Mouse (Mus musculus): Measurements from ENCODE around the gene Gm10392. TPM values are rescaled to one million over a fixed set of nuclear protein-coding genes. Genes with fewer than 3 reads are reported as not detected.

The Gm10392 gene
- polyA plus RNA-seq, 1 experiment, result 3.2 TPM

DNA sequence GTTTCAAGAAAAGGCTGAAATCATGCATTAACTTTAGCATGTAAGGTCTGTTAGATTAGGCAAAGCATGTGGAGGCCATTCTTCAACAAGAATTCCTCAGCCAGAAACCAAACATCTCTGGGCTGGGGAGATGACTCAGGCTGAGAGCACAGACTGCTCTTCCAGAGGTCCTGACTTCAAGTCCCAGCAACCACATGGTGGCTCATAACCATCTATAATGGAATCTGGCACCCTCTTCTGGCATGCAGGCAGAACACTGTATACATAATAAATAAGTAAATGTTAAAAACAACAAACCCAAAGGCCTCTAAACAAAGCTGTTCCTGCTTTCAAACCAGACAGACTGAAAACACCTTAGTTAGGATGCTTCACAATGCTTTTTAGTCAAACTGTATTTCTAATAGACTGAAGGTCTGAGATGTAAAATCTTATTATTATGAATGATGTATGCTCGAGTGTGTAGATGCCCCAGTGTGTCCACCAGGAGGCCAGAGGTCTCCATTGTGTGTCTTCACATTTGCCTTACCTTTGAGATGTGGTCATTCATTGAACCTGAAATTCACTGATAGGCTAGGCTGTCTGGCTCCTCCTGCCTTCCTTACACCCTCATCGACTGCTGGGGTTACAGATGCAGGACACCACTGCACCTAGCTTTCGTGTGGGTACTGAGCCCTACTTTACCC lies 6.9 kb upstream of the Gm10392 start:
- no peak for DNase-seq
- no peak overlapping the region for H3K27ac ChIP-seq (ENCODE audit: control insufficient read depth, insufficient read depth, low read length)
- peaks cover 9% of the 10 kb centered on the region for H3K4me1 ChIP-seq (replicated peaks; ENCODE audit: control insufficient read depth, insufficient read depth, low read length)
- no peak for TF ChIP-seq CTCF (IDR thresholded peaks at IDR 0.05; ENCODE audit: borderline replicate concordance, control insufficient read depth, extremely low read depth, insufficient read depth, low read length, poor library complexity)
- no peak for TF ChIP-seq POLR2A (IDR thresholded peaks at IDR 0.05; ENCODE audit: control insufficient read depth, extremely low read depth, insufficient read depth, low read length, poor library complexity)
- H3K4me3 ChIP-seq (ENCODE audit: control insufficient read depth, insufficient read depth, low read length), result no peak overlapping the region
- H3K36me3 ChIP-seq (ENCODE audit: control insufficient read depth, insufficient read depth, low read length), result no peaks in the 10 kb centered on the region
- WGBS, result 97% methylated on average over 3 of the region's 3 CpGs
- no peaks in the 10 kb centered on the region for H3K27me3 ChIP-seq (ENCODE audit: control insufficient read depth, insufficient read depth, low read length)

DNA sequence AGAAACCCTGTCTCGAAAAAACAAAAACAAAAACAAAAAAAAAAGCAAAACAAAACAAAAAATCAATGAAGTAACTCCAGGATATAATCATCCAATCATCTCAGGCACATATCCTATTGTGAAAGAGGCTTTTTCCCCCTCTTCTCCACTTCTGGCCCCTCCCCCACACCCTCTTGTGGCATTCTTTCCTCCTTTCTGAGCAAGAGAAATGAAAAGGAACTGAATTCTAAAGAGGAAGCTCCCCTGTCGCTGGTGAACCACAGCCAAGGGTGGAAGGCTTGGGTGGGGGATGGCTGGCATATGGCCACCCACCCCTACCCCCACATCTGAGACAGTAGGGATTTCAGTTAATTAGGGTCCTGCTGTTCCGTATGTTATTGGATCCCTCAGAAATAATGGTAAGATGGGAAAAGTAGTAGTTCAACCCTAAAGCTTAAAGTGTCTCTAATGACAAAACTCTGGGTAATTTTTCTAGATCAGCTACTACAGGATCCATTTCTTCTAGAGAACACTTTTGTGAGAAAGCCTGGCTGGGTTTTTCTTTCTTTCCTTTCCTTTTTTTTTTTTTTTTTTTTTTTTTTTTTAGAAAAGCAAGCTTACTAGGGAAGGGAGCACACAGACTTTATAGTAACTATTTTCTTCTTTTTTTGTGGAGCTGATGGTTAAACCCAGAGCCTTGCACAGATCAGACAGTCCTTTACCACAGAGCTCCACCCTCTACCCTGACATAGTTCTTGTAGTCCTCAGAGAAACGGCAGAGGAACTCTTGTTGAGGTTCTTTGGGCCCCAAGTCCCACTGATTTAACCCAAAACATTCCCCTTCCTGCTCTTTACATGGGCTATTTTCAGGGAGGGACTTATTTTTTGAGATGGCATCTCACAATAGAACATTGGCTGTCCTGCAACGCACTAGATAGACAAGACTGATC lies 1.9 kb upstream of the Gm10392 start:
- H3K36me3 ChIP-seq (ENCODE audit: control insufficient read depth, insufficient read depth, low read length), result no peaks in the 10 kb centered on the region
- TF ChIP-seq CTCF (IDR thresholded peaks at IDR 0.05; ENCODE audit: borderline replicate concordance, control insufficient read depth, extremely low read depth, insufficient read depth, low read length, poor library complexity), result no peak
- TF ChIP-seq POLR2A (IDR thresholded peaks at IDR 0.05; ENCODE audit: control insufficient read depth, extremely low read depth, insufficient read depth, low read length, poor library complexity), result no peak
- peak; percentile 71 for DNase-seq
- peaks cover 53% of the 10 kb centered on the region for H3K4me1 ChIP-seq (replicated peaks; ENCODE audit: control insufficient read depth, insufficient read depth, low read length)
- H3K27ac ChIP-seq (ENCODE audit: control insufficient read depth, insufficient read depth, low read length), result peak overlapping the region; percentile 95
- no peak overlapping the region for H3K4me3 ChIP-seq (ENCODE audit: control insufficient read depth, insufficient read depth, low read length)
- 15% methylated on average over 5 of the region's 5 CpGs for WGBS
- H3K27me3 ChIP-seq (ENCODE audit: control insufficient read depth, insufficient read depth, low read length), result no peaks in the 10 kb centered on the region

DNA sequence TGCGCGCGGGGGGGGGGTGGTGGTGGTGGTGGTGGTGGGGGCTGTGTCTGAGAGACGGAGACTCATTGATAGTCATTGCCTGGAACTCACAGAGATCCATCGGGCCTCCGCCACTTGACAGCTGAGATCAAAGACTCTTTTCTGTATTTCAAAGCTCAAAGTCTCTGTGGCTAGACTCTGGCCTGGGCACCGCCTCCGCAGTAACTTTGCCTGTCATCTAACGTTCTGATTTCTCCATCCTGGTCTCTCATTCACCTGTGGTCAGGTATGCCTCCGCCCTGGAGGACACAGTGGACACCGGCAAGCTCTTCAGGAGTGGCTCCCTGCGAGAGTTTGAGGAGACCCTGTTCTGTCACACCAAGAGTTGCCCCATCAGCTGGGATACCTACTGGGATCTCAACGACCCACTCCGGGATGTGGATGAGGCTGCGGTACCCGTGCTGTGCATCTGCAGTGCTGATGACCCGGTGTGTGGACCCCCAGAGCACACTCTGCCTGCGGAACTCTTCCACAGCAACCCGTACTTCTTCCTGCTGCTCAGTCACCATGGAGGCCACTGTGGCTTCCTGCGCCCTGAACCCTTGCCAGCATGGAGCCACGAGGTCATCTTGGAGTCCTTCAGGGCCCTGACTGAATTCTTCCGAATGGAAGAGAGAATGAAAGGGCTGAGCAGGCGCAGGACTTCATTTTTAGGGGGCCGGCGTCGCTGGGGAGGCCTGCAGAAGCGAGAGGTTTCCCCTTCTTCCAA lies 773 bp downstream of the Gm10392 start:
- no peak for DNase-seq
- Histone ChIP-seq H3K4me3 (ENCODE audit: control insufficient read depth, insufficient read depth, low read length) (peak overlapping the region; percentile 47), H3K27me3 (ENCODE audit: control insufficient read depth, insufficient read depth, low read length) (no peaks in the 10 kb centered on the region), H3K4me1 (replicated peaks; ENCODE audit: control insufficient read depth, insufficient read depth, low read length) (peaks cover 72% of the 10 kb centered on the region), H3K27ac (ENCODE audit: control insufficient read depth, insufficient read depth, low read length) (peak overlapping the region; percentile 95), H3K36me3 (ENCODE audit: control insufficient read depth, insufficient read depth, low read length) (no peaks in the 10 kb centered on the region)
- TF ChIP-seq CTCF (IDR thresholded peaks at IDR 0.05; ENCODE audit: borderline replicate concordance, control insufficient read depth, extremely low read depth, insufficient read depth, low read length, poor library complexity), result no peak
- no peak for TF ChIP-seq POLR2A (IDR thresholded peaks at IDR 0.05; ENCODE audit: control insufficient read depth, extremely low read depth, insufficient read depth, low read length, poor library complexity)
- 17% methylated on average over 27 of the region's 27 CpGs for WGBS

DNA sequence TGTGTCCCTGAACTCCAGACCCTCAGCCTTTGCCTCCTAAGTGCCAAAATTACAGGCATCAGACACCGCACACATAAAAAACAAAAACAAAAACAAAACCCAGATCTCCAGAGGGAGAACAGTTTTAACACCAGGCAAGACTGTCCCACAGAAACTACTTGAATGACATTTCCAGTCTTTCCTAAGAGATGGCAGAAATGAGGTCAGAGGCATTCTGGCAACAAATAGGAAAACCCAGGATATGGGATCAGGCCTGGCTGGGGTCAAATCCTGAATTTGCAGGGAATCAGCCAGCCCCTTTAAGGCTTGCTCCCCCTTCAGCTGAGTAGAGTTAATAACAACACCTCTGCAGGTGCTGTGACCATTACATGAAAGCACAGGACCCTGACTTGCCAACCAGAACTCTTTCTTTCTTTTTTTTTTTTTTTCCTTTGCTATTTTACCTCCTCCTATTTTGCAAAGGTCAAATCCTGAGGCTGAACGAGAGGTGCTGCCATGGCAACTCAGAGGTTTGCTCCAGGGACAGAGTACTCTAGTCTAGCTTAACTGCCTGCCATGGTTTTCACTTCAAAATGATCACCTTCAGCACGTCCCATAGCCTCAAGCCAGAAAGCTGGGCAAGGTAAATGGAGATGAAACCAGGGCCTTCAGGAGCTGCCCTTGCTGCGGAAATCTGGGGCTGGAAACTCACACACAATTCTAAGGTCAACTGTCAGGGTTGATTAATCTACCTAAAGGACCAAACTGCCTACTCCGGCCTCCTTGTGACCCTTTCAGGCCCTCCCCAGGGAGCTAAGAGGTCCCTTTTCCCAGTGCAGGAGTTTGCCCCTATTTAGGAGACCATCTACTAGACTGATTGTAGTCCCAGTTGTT lies 2.2 kb downstream of the Gm10392 start:
- no peaks in the 10 kb centered on the region for H3K27me3 ChIP-seq (ENCODE audit: control insufficient read depth, insufficient read depth, low read length)
- no peaks in the 10 kb centered on the region for H3K36me3 ChIP-seq (ENCODE audit: control insufficient read depth, insufficient read depth, low read length)
- no peak for DNase-seq
- TF ChIP-seq POLR2A (IDR thresholded peaks at IDR 0.05; ENCODE audit: control insufficient read depth, extremely low read depth, insufficient read depth, low read length, poor library complexity), result no peak
- TF ChIP-seq CTCF (IDR thresholded peaks at IDR 0.05; ENCODE audit: borderline replicate concordance, control insufficient read depth, extremely low read depth, insufficient read depth, low read length, poor library complexity), result no peak
- H3K4me1 ChIP-seq (replicated peaks; ENCODE audit: control insufficient read depth, insufficient read depth, low read length), result peaks cover 73% of the 10 kb centered on the region
- H3K4me3 ChIP-seq (ENCODE audit: control insufficient read depth, insufficient read depth, low read length), result no peak overlapping the region
- 77% methylated on average over 5 of the region's 5 CpGs for WGBS
- no peak overlapping the region for H3K27ac ChIP-seq (ENCODE audit: control insufficient read depth, insufficient read depth, low read length)

DNA sequence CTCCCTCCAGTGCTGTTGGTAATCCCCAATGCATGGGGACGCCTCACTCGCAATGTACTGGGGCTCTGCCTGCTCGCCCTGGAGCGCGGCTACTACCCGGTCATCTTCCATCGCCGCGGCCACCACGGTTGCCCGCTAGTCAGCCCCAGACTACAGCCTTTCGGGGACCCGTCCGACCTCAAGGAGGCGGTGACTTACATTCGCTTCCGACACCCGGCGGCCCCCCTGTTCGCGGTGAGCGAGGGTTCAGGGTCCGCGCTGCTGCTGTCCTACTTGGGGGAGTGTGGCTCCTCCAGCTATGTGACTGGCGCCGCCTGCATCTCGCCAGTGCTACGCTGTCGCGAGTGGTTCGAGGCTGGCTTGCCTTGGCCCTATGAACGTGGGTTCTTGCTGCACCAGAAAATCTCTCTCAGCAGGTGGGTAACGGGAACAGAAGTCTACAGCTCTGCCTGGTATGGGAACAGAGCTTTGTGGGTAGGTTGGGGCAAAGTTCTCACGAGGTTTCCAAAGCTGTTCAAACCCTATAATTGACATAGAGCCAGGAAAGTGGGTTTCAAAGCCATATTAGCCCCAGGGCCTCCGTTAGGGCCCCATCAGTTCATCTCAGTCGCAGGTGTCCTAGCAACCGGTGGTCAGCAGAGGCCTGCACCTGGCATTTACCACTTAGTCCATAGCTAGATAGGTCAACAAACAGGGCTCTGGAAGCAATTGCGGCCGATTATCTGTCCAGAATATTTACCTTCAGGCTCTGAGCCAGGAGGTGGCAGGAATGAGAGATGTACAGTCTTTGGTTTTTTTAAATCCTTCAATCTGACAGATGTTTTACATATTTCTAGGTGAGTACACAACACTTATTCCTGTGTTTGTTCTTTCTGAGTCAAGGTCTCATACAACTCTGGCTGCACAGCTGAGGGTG lies 3.1 kb downstream of the Gm10392 start, which contains the start of gene Trp53i13:
Trp53i13 (minus strand) TSS at position 344 of the 916 bp plus-strand sequence.
- no peak for DNase-seq
- TF ChIP-seq CTCF (IDR thresholded peaks at IDR 0.05; ENCODE audit: borderline replicate concordance, control insufficient read depth, extremely low read depth, insufficient read depth, low read length, poor library complexity), result no peak
- no peak for TF ChIP-seq POLR2A (IDR thresholded peaks at IDR 0.05; ENCODE audit: control insufficient read depth, extremely low read depth, insufficient read depth, low read length, poor library complexity)
- 6% methylated on average over 39 of the region's 39 CpGs for WGBS
- H3K27me3 ChIP-seq (ENCODE audit: control insufficient read depth, insufficient read depth, low read length), result no peaks in the 10 kb centered on the region
- H3K27ac ChIP-seq (ENCODE audit: control insufficient read depth, insufficient read depth, low read length), result no peak within 1 kb of the TSS
- H3K36me3 ChIP-seq (ENCODE audit: control insufficient read depth, insufficient read depth, low read length), result no peaks in the 10 kb centered on the region
- H3K4me3 ChIP-seq (ENCODE audit: control insufficient read depth, insufficient read depth, low read length), result peak within 1 kb of the TSS; percentile 50
- peaks cover 68% of the 10 kb centered on the region for H3K4me1 ChIP-seq (replicated peaks; ENCODE audit: control insufficient read depth, insufficient read depth, low read length)
